In the genomic region with DNA sequence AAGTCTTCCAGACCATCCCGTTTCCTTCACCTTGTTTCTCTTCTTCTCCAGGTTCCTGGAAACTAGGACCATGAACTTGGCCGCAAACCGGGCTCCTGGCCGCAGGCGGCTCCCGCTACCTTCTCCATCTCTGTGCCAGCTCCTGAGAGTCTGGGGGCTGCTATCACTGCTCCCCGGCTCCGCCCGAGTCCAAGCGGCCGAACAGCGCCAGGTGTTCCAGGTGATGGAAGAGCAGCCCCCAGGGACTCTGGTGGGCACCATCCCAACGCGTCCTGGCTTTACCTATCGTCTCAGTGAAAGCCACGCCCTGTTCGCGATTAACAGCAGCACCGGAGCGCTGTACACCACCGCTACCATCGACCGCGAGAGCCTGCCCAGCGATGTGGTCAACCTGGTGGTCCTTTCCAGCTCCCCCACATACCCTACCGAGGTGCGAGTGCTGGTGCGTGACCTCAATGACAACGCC, we compare ENCODE assay signal across 8 mouse cellular contexts. TPM values are rescaled to one million over a fixed set of nuclear protein-coding genes. Genes with fewer than 3 reads are reported as not detected.
DNase-seq lines count a peak whose midpoint lies in the region; ATAC-seq and TF ChIP-seq lines count a peak whose summit lies in the region.

Fat4 (plus strand) TSS at position 51 of the 466 bp plus-strand sequence.

- 0 out of 2 replicates have a peak, but pooled peaks cover 2% of the 10 kb centered on the region for H3K27me3 ChIP-seq in kidney, embryonic 16.5 days (ENCODE audit: insufficient read depth, low read length)
- no peaks in the 10 kb centered on the region for H3K27me3 ChIP-seq in embryonic facial prominence, embryonic 13.5 days
- no peaks in the 10 kb centered on the region for H3K27me3 ChIP-seq in hindbrain, postnatal 0 days (ENCODE audit: insufficient read depth, low read length)

- TF ChIP-seq CTCF in hindbrain, postnatal 0 days (IDR thresholded peaks at IDR 0.05; ENCODE audit: low read depth) = no peak

- H3K4me3 ChIP-seq in kidney, embryonic 16.5 days (ENCODE audit: low read length) = peak within 1 kb of the TSS; percentile 66
- H3K4me3 ChIP-seq in embryonic facial prominence, embryonic 13.5 days = peak within 1 kb of the TSS; percentile 91
- H3K4me3 ChIP-seq in hindbrain, postnatal 0 days (ENCODE audit: low read length) = peak within 1 kb of the TSS; percentile 88

- peaks cover 24% of the 10 kb centered on the region for H3K36me3 ChIP-seq in kidney, embryonic 16.5 days (ENCODE audit: insufficient read depth, low read length)
- H3K36me3 ChIP-seq in embryonic facial prominence, embryonic 13.5 days = peaks cover 43% of the 10 kb centered on the region
- H3K36me3 ChIP-seq in hindbrain, postnatal 0 days (ENCODE audit: insufficient read depth, low read length) = no peaks in the 10 kb centered on the region; the same call in 1 of the 2 replicates

- WGBS in kidney, embryonic 16.5 days = under 1% methylated on average over 29 of the region's 29 CpGs
- WGBS in embryonic facial prominence, embryonic 13.5 days = under 1% methylated on average over 29 of the region's 29 CpGs
- WGBS in hindbrain, postnatal 0 days = under 1% methylated on average over 29 of the region's 29 CpGs

- H3K4me1 ChIP-seq in kidney, embryonic 16.5 days (ENCODE audit: insufficient read depth, low read length) = peaks cover 32% of the 10 kb centered on the region; the same call in 1 of the 2 replicates
- peaks cover 44% of the 10 kb centered on the region for H3K4me1 ChIP-seq in embryonic facial prominence, embryonic 13.5 days
- 0 out of 2 replicates have a peak, but pooled peaks cover 5% of the 10 kb centered on the region for H3K4me1 ChIP-seq in hindbrain, postnatal 0 days (ENCODE audit: insufficient read depth, low read length)

- ATAC-seq in kidney, embryonic 16.5 days (ENCODE audit: low FRiP score, low TSS enrichment) = 0 out of 2 replicates have a peak, but pooled peaks have one; percentile 1
- no peak for ATAC-seq in embryonic facial prominence, embryonic 13.5 days (ENCODE audit: insufficient number of reproducible peaks, insufficient read depth, low FRiP score, low TSS enrichment, low read depth)
- no peak for ATAC-seq in hindbrain, postnatal 0 days
- ATAC-seq in granulocyte monocyte progenitor cell, adult 5-6 weeks (replicated peaks; ENCODE audit: poor library complexity, severe bottlenecking) = no peak

- no peak for DNase-seq in kidney, adult 8-10 months
- DNase-seq in NIH3T3 (ENCODE audit: low read depth) = peak; percentile 12
- peak; percentile 45 for DNase-seq in hindbrain, postnatal 0 days (ENCODE audit: low spot score)
- peak; percentile 13 for DNase-seq in lung, postnatal 10 days
- DNase-seq in spleen, adult 12 weeks (ENCODE audit: low spot score) = no peak

- peaks cover 13% of the 10 kb centered on the region; the same call in 1 of the 2 replicates for H3K9me3 ChIP-seq in kidney, embryonic 16.5 days (ENCODE audit: low read length)
- H3K9me3 ChIP-seq in embryonic facial prominence, embryonic 13.5 days = peaks cover 7% of the 10 kb centered on the region; the same call in 1 of the 2 replicates
- no peaks in the 10 kb centered on the region for H3K9me3 ChIP-seq in hindbrain, postnatal 0 days (ENCODE audit: low read length)

- H3K27ac ChIP-seq in kidney, embryonic 16.5 days (ENCODE audit: low read length) = peak within 1 kb of the TSS; percentile 96
- H3K27ac ChIP-seq in embryonic facial prominence, embryonic 13.5 days = peak within 1 kb of the TSS; percentile 99
- H3K27ac ChIP-seq in hindbrain, postnatal 0 days = peak within 1 kb of the TSS; percentile 87

- peak within 1 kb of the TSS; percentile 84 for H3K9ac ChIP-seq in kidney, embryonic 16.5 days (replicated peaks; ENCODE audit: low read length)
- H3K9ac ChIP-seq in embryonic facial prominence, embryonic 13.5 days = peak within 1 kb of the TSS; percentile 97
- peak within 1 kb of the TSS; percentile 70 for H3K9ac ChIP-seq in hindbrain, postnatal 0 days (replicated peaks; ENCODE audit: low read length)

- peak within 1 kb of the TSS; percentile 87 for H3K4me2 ChIP-seq in kidney, embryonic 16.5 days (replicated peaks; ENCODE audit: low read depth, low read length)
- H3K4me2 ChIP-seq in embryonic facial prominence, embryonic 13.5 days = peak within 1 kb of the TSS; percentile 86
- H3K4me2 ChIP-seq in hindbrain, postnatal 0 days (ENCODE audit: low read depth, low read length) = peak within 1 kb of the TSS; percentile 93

RNA-seq across cellular contexts. Expression of gene Fat4, which starts in this region (rescaled TPM):
- 5.8 and 7.1 TPM in 2 replicates for polyA plus RNA-seq in kidney, embryonic 16.5 days (2015; fragmentation: Nextera tagmentation; extraction: Ambion mirVana)
- 19.6 and 23.9 TPM in 2 replicates for polyA plus RNA-seq in embryonic facial prominence, embryonic 13.5 days (2015; fragmentation: Nextera tagmentation; extraction: Ambion mirVana)
- 66.0 and 75.0 TPM in 2 replicates for total RNA-seq in hindbrain, postnatal 0 days (2014; rRNA removed)
- 4.1 and 4.2 TPM in 2 replicates for polyA plus RNA-seq in hindbrain, postnatal 0 days (2015; fragmentation: Nextera tagmentation; extraction: Ambion mirVana)
- not detected in 2 replicates for total RNA-seq in granulocyte monocyte progenitor cell, adult 5-6 weeks (2014; fragmentation: Nextera tagmentation)
- total RNA-seq in granulocyte monocyte progenitor cell, adult 5-6 weeks (2017) = not detected in 2 replicates

Comparison
In these comparisons a context has a peak if more than half of its experiments do, and no peak if none do; other contexts are left out.
1. RNA of gene Fat4 (total RNA-seq): 66.0 to 75.0 TPM in hindbrain, postnatal 0 days; not detected in granulocyte monocyte progenitor cell, adult 5-6 weeks; every median in the first group is over 10 times any median in the second.
2. DNase-seq: peak in NIH3T3 (single experiment), hindbrain, postnatal 0 days (single experiment) and lung, postnatal 10 days (single experiment); none in kidney, adult 8-10 months (0 of 2) and spleen, adult 12 weeks (single experiment).
3. Peak in every context shown above with its lines, with median percentiles within 50 percentile points of each other: H3K27ac ChIP-seq, H3K4me2 ChIP-seq, H3K4me3 ChIP-seq and H3K9ac ChIP-seq.